Mouse (Mus musculus) embryonic fibroblast, embryonic 13.5 days (primary cell): ENCODE data around the gene Papolb.

Experiments
- CTCF ChIP-seq: IDR thresholded peaks from 2 replicates; pipeline ENCODE4 v1.5.1; 2011; ENCODE audit warnings: mild to moderate bottlenecking, control low read depth, low read length, moderate library complexity, borderline replicate concordance; ENCODE audit not compliant: insufficient read depth
- POLR2A ChIP-seq: IDR thresholded peaks from 2 replicates; pipeline ENCODE4 v1.6.1; 2011; ENCODE audit warnings: low read depth, mild to moderate bottlenecking, control low read depth, low read length, moderate library complexity

- TF ChIP-seq CTCF: no peak
- no peak for TF ChIP-seq POLR2A
These were observed 39.7 kb downstream of the Papolb start for GRCm38 (mm10) chr5:142489955-142490707.
